Mouse (Mus musculus) cerebellum, adult (tissue): ENCODE data around the gene Ccn2.

Source experiments
- ATAC-seq: cut with Nextera tagmentation; 2 replicates; pipeline ENCODE4 v1.9.2; 2017; ENCODE audit warnings: mild to moderate bottlenecking, moderate library complexity, mixed read lengths; ENCODE audit not compliant: insufficient number of reproducible peaks, low FRiP score, low TSS enrichment

The Ccn2 gene

GRCm38 (mm10) chr10:24595250-24596002 lies at the start of gene Ccn2:
Gene Ccn2 (plus strand): TSS chr10:24595442.
- 0 out of 2 replicates have a peak, but pooled peaks have one; percentile 17 for ATAC-seq

- ATAC-seq: no peak
Measured at GRCm38 (mm10) chr10:24552870-24553269, 42.4 kb upstream of the Ccn2 start.

- no peak for ATAC-seq
Measured at GRCm38 (mm10) chr10:24554091-24554490, 41.2 kb upstream of the Ccn2 start.

GRCm38 (mm10) chr10:24558366-24558765 lies 36.9 kb upstream of the Ccn2 start:
- no peak for ATAC-seq

GRCm38 (mm10) chr10:24569691-24570420 lies 25.4 kb upstream of the Ccn2 start:
- ATAC-seq: no peak

GRCm38 (mm10) chr10:24572044-24572960 lies 22.9 kb upstream of the Ccn2 start:
- ATAC-seq: no peak

- no peak for ATAC-seq
Measured at GRCm38 (mm10) chr10:24573484-24573883, 21.8 kb upstream of the Ccn2 start.

- ATAC-seq: no peak
Measured at GRCm38 (mm10) chr10:24581076-24581475, 14.2 kb upstream of the Ccn2 start.

GRCm38 (mm10) chr10:24588824-24589223 lies 6.4 kb upstream of the Ccn2 start:
- no peak for ATAC-seq

GRCm38 (mm10) chr10:24589238-24589637 lies 6.0 kb upstream of the Ccn2 start:
- no peak for ATAC-seq

GRCm38 (mm10) chr10:24590546-24590945 lies 4.7 kb upstream of the Ccn2 start:
- no peak for ATAC-seq

- peak; percentile 65; the same call in 1 of the 2 replicates for ATAC-seq
Measured at GRCm38 (mm10) chr10:24591136-24591535, 4.1 kb upstream of the Ccn2 start.

- ATAC-seq: no peak
Measured at GRCm38 (mm10) chr10:24591741-24592140, 3.5 kb upstream of the Ccn2 start.

- no peak for ATAC-seq
Measured at GRCm38 (mm10) chr10:24592318-24592717, 2.9 kb upstream of the Ccn2 start.

- no peak for ATAC-seq
Measured at GRCm38 (mm10) chr10:24592969-24593368, 2.3 kb upstream of the Ccn2 start.

- ATAC-seq: no peak
Measured at GRCm38 (mm10) chr10:24593556-24593955, 1.7 kb upstream of the Ccn2 start.

GRCm38 (mm10) chr10:24596003-24596868 lies 994 bp downstream of the Ccn2 start:
- ATAC-seq: peak; percentile 4; the same call in 1 of the 2 replicates

GRCm38 (mm10) chr10:24596869-24597339 lies 1.7 kb downstream of the Ccn2 start:
- ATAC-seq: no peak

GRCm38 (mm10) chr10:24597789-24598188 lies 2.5 kb downstream of the Ccn2 start:
- no peak for ATAC-seq
